Mouse (Mus musculus) spleen, postnatal 10 days (tissue): ENCODE measurements at regions not wholly inside any gene's neighbourhood (a gene's known extent, or its start where the extent isn't known, plus 50 kb on each side); places are given as distances from the start of the nearest gene placed in this dataset.
A peak's percentile ranks its signal among the peaks of the same experiment; 100 is the strongest.

Source experiments
- DNase-seq, 2 experiments: peaks; one replicate each; pipeline ENCODE4 v3.0.0; 2021 to 2022; ENCODE audit warnings: low spot score in 2 of 2

DNA sequence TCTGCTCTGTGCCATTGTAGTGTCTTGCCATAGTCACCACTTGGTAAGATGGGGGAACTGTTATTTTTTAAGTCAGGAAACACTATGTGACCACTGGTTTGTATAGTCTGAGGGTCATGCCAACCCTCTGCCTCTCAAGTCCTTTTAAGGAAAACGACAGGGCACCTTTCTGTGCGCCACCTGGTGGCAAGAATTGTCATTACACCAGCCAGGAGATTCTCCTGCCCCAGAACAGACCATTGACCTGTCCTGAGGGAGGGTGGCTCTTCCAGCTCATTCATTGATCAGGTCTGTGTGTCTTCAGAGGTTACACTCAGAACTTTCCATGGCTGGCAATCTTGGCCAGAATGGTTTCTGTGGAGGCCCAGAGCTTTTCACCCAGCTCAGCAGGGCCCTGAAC lies 166.9 kb downstream of the Bmp7 start:
- DNase-seq = peak; percentile 56 to 77

DNA sequence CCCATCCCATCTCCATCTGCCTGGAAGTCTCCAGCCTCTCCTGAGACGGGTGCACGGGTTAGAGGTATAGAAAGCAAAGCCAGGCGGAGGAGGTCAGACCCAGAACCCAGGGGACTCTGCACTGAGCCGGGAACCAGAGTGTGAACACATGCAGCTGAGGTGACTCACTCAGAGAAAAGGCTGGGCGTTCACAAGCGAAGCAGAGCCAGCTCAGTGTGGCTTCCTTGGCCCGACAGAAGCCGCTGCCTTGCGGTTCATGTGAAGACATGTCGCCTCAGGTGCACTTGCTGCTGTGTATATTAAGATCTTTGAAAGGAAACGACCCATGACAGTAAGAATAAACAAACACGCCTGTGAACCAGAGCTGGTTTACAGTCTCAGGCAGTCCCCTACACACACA lies 163.6 kb downstream of the Bmp7 start:
- no peak for DNase-seq

DNA sequence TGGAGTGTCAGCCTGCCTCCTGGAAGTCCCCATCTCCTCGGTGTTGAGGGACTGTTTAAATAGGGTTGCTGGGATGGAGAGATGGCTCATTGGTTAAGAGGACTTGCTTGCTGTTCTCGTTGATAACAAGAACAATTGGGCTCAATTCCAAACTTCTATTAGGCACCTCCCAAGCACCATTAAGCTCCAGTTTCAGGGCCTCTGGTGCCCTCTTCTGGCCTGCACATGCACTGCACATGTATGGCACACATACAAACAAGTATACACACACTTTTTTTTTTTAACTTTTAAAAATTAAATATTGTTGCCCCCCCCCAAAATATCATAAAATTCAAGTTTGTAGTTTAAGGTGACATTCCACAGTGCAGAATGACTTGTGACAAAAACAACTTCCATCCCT lies 162.3 kb downstream of the Bmp7 start:
- DNase-seq = no peak

DNA sequence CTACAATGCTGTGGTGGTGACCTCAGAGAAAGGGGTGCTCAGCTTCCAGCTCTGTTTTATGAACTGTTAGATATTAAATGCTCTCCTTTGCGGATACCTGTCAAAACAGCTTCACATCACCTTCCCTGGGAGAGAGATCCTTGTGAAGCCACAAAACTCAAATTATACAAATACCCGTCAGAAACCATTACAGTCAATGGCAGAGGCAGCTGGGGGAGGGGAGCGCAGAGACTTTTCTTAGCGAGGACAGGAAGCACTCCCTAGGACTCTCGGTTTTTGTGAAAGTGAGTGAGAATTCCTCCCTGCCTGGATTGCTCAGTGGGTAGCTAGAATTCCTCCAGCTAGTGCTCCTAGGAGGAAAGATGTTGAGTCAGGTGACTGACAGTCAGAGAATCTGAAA lies 161.0 kb downstream of the Bmp7 start:
- DNase-seq = no peak

- DNase-seq = no peak
These were observed 157.4 kb downstream of the Bmp7 start for GRCm38 (mm10) chr2:172782686-172783085.

DNA sequence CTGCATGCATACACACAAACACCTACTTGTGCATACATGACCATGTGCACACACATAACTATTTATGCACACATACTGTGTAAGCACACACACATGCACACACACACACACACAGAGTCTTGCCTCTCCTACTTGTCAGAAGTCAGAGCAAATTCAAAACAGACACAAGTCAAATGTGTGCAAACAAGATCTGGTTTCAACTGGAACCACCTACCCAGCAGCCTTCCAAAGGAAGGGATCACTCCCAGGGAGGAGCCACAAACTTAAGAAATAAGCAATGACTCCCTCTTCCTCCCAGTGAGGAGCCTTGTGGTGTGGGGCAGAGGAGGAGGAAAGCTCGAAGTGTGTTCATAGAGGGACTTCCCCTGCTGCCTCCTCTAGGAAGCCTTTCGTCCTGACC lies 153.8 kb downstream of the Bmp7 start:
- DNase-seq = no peak

GRCm38 (mm10) chr2:172787203-172787944 lies 152.7 kb downstream of the Bmp7 start:
- no peak for DNase-seq

DNA sequence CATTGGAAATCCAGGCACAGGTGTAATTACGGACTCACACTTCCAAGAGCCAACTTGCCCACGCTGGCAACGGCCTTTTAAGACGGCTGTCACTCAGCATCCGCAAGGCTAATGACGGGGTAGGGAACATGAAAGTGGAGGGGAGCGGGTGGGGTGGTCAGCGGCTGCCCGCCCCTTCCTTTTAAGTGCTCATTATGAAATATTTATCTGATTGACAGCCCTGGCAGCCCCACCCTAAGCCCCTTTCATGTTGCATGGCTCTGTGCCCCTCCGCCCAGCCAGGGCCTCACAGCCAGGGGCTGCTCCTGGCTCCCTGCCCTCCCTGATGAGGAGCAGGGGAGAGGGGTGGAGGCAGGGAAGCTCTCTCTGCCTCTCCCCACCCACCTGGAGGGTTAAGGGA lies 150.9 kb downstream of the Bmp7 start:
- no peak for DNase-seq

DNA sequence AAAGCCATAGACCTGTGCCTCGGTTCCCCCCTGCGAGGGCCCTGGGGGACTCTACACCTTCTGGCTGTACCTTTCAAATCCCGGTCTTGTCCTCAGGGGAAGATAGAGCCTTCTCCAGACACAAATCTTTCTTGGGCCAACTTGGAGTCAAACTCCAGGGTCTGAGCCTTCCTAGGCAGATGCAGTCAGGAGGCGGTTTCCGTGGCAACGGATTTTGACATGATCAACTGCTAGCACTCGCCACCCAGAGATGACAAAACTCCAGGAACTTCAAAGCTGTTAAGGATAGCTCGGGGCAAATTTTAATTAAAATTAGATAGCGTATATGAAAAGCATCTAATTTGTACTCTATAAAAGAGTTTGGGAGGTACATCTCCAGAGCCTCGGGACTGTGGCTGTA lies 147.6 kb downstream of the Bmp7 start:
- DNase-seq = no peak

GRCm38 (mm10) chr2:172793991-172794390 lies 146.1 kb downstream of the Bmp7 start:
- DNase-seq = no peak

DNA sequence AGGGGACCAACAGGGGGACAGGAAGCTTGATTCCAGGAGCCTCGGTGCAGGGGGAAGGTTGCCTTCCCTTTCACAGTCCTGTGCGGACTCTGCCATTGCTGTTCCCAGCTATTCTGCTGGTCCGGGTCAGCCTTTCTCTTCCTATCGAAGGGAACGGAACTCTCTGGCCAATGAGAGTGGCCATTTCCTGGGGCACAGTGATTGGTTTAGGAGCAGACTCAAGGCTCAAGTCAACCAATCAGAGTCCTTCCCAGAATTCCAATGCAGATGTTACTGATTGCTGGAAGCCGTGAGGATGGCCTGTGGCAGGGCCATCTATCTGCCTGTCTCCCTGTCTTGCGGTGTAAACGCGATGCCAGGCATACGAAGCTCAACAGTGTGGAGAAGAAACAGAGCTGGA lies 145.3 kb downstream of the Bmp7 start:
- no peak for DNase-seq

DNA sequence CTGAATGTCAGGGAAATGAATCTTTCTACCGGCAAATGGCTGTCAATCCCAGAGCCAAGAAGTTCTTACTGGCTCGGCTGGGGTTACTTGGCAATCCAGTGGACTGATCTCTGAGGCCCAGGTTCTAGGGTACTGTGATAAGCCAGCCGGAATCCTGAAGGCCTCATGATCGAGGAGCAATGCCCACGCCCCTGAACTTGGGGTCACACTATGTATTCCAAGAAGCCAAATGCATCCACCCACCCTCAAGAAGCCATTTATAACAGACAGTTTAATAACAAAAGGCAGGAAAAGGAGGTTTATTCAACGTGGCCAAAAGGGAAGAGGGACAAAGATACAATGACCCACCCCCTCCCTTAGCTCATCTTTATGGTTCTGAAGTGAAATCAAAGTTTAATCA lies 144.0 kb downstream of the Bmp7 start:
- no peak for DNase-seq

- no peak for DNase-seq
These were observed 143.2 kb downstream of the Bmp7 start for GRCm38 (mm10) chr2:172796955-172797354.

GRCm38 (mm10) chr2:172799951-172800350 lies 140.2 kb downstream of the Bmp7 start:
- DNase-seq = no peak

DNA sequence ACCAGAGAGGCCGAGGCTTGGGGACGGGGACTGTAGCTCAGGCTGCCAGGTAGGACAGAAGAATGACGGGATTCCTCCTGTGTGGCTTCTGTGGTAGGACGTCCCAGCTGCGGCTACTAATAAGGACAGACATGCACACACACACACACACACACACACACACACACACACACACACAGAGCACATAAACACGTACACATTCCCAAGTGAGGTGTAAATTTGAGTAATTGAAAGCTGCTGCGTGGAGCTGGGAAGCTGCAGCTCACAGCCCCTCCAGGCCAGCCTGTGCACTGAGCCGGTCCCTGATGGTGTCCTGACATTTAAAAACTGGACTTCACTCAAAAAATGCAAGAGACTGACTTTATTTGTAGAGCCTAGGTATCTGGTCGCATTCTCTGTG lies 139.3 kb downstream of the Bmp7 start:
- DNase-seq = no peak

GRCm38 (mm10) chr2:172801804-172802203 lies 138.3 kb downstream of the Bmp7 start:
- no peak for DNase-seq

GRCm38 (mm10) chr2:172807446-172807845 lies 132.7 kb downstream of the Bmp7 start:
- no peak for DNase-seq

DNA sequence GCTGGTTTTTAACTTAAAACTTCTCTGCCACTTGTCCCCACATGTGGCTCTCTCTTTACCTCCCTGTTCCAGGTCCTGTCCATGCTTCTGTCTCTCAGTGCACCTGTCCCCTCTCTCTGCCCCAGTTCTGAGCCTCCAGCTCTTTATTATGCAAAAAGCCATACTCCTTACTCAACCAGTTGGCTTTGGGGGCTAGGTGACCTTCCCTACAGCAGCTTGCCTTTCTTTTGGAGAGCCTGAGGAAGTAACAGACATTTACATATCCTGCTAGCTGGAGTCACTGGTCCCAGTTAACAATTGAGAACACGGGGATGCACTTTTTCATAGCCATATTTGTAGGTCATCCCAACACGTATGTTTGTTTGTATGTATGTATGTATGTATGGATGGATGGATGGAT lies 130.8 kb downstream of the Bmp7 start:
- no peak for DNase-seq

GRCm38 (mm10) chr2:172813319-172813718 lies 126.8 kb downstream of the Bmp7 start:
- no peak for DNase-seq

- no peak for DNase-seq
These were observed 126.2 kb downstream of the Bmp7 start for GRCm38 (mm10) chr2:172813906-172814305.

DNA sequence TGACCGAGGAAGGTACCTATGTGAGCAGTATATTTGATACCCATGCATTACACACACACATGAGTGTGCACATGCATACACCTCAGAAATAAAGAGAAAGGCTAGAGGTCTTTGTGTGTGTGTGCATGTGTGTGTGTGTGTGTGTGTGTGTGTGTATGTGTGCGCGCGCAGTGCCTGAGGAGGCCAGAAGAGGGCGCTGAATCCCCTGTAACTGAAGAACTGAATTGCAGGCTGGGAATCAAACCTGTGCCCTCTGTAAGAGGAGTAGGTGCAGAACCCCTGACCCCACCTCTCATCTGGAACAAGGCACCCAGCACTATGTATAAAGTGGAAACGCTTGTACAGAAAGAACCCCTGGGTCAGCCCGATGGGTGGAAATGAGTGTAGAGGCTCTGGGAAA lies 125.0 kb downstream of the Bmp7 start:
- no peak for DNase-seq

DNA sequence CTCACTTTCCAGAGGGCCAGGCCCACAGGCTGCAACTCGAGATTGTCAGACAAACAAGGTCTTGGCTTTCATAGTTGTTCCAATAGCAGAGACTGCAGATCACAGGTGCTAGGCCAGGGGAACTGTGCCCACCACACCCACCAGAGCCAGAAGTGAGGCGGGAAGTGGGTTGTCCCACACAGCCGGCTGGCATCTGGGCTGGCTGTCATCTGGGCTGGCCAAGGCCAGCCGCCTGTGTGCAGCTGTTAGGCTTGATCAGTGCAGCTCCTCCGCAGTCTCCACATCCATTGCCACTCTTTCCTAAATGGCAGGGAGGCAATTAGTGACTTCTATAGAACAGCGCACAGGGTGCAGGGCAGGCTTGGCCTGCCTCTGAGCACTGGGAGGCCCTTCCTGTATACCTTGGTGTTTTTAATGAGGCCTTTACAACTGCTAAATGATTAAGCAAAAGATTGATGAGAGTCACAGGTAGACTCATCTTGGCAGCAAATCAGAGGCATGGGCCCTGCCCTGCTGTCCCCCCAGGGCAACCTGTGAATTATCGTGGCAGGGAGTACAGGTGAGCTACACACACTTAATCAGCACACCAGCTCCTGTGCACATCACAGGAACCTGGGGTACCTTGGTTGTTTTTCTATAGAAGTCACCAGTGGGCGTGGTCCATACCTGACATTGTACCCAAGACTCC lies 122.9 kb downstream of the Bmp7 start:
- DNase-seq = no peak
